Mouse (Mus musculus) granulocyte monocyte progenitor cell, adult 5-6 weeks (primary cell): ENCODE measurements around the gene Fam107a. TPM values are rescaled to one million over a fixed set of nuclear protein-coding genes. Genes with fewer than 3 reads are reported as not detected.

Experiments
- ATAC-seq: replicated peaks from 2 replicates; pipeline ENCODE4 v1.8.0; 2016; ENCODE audit warnings: mild to moderate bottlenecking, moderate TSS enrichment, inconsistent platforms; ENCODE audit not compliant: poor library complexity, severe bottlenecking
- total RNA-seq, 2 experiments: library from RNA; stranded (forward) in 1 of 2; stranded (reverse) in 1 of 2; fragments of 200-712, 200-1000 nt in 1 of 2; fragments of >200 nt in 1 of 2; fragmentation: Nextera tagmentation in 1 of 2; gene quantifications; 2 replicates each; pipeline ENCODE4 v1.2.3; 2014 to 2017

Fam107a gene
- total RNA-seq (2014; fragmentation: Nextera tagmentation): not detected in 2 replicates
- not detected in 2 replicates for total RNA-seq (2017)

DNA sequence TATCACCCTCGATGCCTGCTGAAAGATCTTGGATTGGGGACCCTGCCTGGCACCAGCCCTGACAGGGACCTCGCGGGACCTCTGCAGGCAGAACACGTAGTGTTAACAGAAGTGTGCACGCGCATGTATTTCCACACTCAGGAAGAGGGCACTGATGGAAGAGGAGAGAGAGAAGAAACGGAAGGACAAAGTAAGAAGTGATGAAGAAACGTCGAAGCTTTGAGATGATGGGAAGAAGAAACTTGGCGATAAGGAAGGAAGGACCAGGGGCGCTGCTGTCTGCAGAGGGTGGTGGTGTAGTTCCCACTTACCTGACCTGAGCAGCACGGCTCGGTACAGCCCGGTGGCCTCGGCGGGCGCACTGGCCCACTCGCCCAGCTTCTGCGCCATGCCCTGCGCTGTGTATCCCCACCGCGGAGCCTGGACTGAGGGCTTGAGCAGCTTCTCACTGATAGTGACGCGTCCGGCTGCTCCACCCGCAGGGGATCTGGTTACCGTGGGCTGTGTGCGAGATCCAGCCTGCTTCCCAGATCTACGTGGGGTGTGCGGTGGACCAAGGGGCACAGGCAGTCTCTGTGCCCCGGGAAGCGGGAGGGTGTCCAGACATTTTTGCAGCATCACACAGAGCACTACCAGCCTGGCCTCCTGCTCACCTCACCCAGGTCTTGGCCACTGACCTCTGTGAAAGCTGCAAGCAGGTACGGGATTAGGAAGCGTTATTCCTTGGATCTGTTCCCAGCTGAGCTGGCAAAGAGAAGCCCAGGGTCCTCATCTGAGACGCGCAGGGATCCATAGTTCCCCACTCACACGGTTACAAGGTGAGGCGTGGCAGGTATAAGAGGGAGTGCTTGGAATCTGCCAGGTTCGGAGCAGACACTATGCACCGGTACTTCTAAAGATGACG, at the start of gene Fam107a:
Gene Fam107a (minus strand): TSS at position 830 of the 904 bp plus-strand sequence.
- ATAC-seq: peak; percentile 36; the same call in 1 of the 2 replicates

DNA sequence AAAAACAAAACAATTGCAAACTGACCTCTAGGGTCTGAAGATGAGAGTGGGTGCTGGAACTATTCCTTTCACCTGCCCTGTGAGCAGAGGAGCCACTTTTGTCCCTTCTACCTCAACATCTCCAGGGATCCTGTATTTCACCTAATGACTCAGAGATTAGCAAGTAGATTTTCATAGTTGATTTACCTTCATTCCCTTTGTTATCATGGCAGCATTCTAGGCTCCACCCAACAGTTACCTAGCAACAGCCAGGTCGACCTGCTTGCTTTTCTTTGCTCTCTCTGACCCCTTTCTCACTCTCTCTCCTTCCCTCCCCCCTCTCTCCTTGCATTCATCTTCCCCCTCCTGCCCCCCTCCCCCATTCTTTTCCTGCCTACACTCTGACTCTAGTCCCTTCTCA, 49.3 kb upstream of the Fam107a start:
- no peak for ATAC-seq

DNA sequence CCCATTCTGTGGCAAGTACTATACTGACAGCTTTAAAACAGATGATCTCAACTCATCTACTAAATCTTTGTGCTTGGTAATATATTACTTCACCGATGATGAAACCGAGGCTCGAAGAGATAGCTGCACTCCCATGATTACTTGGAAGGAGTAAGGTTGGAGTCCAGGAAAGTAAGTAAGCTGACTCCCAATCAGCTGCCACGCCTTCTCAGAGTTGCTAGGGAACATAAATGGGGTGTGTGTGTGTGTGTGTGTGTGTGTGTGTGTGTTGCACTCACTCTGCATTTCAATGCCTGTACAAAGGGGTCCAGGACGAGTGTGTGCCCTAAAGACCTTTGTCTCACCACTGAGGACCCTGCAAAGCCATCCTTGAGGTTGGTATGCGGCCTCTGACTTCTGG, 48.0 kb upstream of the Fam107a start:
- no peak for ATAC-seq

DNA sequence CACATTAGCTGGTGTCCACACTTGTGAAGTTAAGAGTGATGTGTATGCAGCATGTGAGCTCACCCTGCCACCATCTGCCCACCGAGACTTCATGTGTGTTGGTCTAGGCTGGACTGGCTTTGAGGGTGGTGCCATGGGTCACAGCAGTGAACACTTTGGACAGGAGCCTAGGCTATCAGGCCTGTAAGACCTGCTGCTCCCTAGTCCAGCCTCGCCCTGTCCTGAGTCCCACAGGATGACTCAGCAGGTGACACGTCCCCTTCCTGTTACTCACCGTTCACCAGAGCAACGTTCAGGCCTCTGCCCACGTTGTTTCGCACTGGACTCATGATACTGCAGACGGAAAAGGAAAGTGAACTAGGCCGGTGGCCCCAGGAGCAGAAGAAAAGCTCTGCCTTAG, 39.0 kb upstream of the Fam107a start:
- ATAC-seq: peak; percentile 26; the same call in 1 of the 2 replicates

DNA sequence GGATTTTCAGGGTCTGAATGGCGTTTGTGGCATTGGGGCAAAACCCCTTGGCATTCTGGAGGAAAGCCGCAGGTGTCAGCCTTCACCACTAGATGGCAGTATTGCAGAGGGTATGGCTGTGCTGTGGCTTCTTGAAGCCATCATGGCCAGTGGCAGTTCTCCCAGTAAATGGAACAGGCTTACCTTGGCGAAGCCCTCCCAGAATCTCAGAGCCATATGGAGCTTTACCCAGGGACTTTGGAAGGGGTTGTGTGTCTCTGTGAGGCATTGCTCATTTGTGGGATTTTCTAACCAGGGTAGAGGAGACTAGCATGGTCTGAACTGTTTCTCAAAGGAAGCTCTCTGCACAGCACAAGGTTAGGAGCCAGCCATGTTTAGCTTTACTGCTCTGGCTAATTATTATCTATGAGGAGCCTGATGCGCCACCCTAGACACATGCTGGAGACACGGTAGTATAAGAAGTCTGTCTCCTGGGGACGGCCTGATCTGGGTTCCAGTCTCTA, 38.2 kb upstream of the Fam107a start:
- ATAC-seq: peak; percentile 88

DNA sequence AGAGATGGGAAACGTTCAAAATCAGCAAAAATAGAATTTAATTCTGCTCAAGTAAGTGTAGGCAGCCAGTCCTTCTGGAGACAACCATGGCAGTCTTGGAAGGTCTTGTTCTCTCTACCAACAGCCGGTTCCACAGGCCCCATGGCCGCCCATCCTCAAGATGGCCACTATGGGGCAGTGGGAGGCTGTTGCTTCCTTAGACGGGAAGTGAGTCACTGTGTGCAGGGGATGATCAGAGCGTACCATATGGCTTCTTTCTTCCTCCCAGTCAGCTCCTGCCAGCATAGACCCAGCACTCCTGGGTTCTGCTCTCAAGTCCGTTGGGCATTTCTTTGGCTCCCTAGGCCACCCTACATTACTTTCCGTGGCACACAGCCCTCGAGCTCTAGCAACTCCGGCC, 31.1 kb upstream of the Fam107a start:
- ATAC-seq: peak; percentile 78

DNA sequence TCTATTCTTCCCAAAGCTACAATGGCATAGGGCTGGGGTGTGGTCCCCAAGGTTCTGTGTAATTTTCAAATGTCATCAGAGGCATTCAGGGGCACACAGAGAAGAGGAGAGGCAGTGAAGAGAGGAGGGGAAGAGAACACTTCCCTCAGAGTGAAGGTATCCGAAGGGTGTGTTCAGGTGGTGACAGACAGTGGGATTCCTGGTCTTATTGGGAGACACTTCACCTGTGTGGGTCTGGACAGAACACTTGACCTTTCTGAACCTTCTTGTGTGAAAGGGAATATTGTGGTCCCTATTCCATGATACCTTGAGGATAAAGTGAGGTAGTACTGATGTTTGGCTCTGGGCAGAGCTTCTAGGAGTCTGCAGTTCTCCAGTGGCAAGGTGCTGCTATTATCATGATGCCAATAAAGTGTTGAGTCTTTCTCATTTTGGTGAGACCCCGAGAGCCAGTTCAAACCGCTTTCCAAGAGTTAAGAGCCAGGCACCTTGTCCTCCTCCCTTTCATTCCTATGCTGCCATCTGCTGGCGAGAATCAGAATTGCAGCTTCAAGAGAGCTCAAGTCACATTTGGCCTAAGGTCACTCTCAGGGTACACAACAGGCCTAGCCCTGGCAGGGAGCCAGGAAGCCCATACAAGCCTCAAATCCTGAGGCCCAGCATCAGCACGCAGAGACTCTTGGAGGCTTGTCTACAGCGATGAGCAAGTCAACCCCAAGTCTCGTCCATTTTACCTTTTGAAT, 28.6 kb upstream of the Fam107a start:
- ATAC-seq: peak; percentile 80

DNA sequence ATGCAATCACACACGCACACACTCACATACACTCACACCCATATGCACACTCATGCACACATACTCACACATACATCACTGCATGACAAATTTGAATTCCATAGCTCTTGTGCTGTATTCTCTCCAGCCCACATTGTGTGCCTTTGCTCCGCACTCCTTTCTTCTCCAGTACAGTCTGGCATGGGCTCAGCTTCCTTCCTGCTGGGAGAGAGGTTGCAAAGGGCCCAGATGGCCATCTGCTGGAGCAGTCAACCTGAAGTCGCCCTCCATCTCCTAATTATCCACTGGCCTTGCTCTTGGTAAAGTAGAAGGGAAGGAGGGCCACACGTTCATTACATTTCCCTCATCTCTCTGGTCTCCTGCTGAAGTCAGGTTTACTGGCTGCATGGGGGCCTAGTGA, 27.7 kb upstream of the Fam107a start:
- ATAC-seq: no peak

DNA sequence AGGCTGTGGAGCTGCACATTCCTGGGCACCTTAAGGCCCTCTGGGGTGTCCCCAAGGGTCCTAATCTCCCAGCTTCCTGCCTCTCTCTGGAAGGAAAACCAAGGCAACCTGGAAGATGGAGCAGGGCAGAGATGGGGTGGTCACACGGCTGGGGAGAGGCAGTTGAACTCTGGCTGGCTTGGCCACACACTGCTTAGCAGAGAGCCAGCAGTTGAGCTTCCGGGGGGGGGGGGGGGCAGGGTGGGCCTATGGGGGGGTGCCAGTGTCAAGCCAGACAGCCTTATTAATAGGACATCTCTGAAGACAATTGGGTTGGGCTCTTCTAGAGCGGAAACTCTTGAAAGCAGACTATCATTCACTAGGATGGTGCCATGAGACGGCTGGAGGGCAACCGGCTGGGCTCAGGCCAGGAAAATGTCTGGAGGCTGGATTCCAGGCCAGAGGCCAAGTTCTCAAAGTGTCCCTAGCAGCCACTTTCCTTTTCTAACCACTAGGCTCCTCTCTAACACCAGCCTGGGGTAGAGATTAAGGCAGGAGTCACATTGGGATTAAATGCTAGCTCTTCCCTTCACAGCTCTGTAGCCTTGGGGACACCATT, 24.8 kb upstream of the Fam107a start:
- ATAC-seq: no peak

DNA sequence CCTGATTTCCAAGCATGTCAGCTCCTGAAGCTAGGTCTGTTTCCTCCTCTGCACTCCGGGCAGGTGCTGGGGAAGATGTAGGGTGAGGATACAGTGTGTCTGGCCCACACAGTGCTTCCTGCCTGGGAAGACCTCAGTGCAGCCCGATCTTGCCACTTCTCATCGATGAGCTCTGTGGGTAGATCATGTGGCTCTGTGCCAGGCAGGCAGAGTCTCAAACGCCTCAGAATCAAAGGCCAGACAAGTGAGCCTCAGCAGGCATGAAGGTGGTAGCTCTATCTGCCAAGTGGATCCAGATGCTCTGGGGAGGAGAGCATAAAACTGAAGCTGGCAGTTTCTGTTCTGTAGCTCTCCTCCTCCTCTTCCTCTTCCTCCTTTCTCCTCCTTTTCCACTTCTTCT, 22.4 kb upstream of the Fam107a start:
- no peak for ATAC-seq

DNA sequence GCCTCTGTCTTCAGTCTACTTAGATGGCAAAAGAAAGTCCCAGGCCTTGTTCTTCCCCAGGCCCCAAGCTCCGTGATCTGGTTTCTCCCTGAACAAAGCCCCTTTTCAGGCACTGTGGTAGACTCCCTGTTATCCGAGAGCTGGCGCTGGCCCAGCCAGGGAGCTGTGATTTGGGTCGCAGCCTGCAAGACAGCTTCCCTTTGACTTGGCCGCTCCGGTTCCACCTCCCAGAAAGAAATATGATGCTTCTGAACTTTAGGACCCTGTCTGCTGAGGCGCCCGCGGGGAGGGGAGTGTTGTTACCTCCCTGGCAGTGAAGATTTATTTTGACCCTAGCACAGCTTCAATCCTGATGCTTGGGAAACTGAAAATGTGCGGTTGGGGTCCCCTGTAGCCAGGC, 18.1 kb upstream of the Fam107a start:
- ATAC-seq: no peak

DNA sequence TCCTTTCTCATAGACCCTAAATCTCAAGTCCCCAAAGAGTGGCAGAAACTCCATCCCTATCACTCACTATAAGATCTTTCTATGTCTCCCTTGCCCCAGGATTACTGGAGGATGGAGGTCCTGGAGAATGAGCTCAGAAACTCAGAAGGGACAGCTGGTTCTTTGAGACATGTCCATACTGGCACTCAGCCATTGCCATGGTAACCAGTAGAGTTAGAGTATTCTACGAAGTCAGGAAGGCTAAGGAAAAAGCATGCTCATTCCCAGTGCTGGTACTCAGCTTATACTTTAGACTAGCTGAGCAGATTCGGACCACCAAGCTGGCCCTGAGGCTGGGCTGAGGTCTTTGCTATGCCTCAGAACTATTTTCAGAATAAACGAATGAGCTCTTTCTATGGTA, 16.7 kb upstream of the Fam107a start:
- ATAC-seq: no peak

DNA sequence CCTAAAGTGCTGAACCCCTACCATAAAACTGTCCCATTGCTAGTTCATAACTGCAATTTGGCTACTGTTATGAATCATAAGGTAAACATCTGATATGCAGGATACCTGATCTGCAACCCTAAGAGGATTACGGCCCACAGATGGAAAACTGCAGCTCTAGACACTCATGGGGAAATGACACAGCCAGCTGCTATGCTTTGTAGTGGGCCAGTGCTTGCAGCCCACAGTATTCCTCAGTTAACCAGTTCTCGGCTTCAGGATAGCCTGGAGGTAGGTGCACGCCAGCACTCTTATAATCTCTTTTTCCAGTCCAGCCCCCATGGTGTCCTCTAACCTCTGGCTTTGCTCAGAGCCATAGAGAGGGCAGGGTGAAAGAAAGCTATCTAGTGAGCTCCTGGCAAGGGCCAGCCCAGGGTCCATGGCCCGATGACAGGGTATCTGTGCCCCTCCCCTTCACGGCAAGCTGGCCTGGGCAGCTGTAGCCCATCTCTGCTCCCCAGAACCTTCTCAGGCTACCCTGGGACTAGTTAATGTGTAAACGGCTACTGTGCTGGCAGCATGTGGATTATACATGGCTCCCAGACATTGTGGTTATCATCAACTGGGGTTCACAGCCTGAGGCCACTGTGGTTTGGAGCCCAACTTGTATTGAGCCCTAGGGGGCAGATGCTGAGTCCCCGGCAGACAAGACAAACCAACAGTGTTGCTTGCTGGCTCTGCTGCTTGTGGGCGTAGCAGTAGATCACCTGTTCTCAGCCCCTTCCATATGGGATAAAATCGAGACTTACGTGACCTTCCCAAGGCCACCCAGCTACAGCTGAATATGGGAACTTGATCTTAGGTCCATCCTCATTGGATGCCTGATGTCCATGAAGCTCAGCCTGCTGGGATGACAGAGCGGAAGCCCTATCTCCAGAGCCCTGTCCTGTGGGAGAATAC, 14.8 kb upstream of the Fam107a start:
- no peak for ATAC-seq

DNA sequence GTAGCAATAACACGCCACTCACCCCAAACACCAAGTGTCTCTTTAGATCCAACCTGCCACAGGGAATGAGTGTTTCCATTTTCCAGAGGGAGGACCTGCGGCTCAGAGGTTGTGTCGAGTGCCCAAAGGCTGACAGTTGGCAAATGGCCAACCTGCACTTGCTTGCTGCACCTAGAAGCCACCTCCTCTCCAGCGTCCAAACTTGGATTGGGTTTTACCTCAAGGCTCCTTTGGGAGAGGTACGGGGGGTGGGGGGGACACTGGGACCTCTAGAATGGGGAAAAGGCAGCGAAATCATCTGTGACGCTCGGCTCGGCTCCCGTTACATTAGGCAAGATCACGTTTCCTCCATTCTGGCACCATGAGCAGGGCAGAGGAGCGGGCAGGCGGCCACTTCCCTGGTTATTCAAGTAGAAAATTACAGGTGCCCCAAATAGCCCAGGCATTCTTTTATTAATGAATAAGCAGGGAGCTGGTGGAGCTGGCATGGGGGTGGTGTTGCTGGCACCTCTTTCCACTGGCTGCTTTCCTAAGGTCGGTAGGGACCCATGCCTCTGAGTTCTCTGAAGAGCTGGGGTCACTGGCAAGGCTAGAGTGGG, 13.6 kb upstream of the Fam107a start:
- no peak for ATAC-seq

DNA sequence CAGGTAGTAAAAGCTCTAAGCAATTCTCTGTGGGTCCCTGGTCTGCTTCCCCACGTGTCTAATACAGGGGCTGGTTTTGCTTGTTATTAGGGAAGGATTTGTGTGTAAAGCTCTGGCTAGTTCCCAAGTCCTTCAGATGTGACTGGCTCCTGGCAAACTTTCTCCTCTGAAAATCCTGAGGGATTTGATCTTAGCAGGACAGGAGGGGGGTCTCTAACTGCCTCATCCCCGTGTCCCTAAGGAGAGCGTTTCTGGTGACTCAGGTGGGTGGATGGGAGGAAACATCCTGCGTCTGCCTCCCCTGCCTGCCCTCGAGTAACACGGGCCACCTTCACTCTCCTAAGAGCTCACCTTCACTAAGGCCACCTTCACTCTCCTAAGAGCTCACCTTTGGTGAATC, 12.6 kb upstream of the Fam107a start:
- no peak for ATAC-seq

DNA sequence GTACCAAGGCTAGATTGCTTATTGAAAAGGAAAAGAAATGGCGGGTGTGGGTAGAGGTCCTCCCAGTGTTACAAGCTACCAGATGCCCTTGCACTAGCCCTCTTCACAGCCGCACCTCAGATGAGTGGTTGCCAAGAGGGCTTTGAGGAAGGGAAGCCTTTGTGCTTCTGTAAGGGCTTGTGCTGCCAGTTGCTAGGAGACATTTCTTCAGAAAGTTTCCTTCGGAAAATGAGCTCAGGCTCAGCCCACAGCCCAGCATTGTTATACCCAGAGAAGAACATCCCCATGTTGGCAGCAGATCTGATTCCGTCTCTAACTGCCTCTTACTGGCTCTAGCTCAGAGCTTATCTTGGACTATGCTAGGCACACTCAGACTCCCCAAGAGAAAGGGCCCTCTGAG, 11.7 kb upstream of the Fam107a start:
- no peak for ATAC-seq

DNA sequence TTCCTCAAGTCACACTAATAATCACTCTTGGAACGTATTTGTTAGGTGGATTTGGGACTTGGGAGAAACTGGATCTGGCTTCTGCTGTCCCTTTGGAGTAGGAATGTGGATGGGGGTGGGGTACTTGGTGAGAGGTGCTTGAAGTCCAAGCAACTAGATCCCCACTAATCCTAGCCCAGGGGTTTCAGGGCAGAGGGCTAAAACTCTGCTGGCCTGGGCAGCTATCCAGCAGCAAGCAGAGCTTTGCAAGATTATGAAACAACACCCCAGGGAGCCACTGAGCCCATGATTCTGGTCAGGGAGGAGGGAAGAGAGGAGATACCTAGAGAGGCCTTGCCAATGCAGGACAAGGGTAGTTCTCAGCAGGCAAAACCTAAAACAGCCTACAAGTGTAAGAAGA, 9.5 kb upstream of the Fam107a start:
- no peak for ATAC-seq

DNA sequence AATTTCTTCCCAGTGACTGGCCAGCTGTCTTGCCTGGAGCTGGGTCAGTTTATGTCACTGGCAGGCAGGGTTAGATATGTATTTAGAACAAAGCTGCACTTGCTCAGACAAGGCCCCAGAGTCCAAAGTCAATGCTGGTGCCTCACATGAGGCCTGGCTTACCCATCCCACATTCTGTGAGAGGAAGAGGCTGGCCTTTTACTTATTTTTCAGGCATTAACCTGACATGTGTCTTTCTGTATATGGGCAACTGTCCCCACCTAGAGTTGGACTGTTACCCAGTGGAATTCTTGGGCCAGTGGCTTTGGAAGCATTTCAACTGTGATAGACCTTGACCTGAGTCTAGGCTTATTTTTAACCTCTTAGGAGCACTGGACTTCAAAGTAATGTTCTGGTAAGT, 9.1 kb upstream of the Fam107a start:
- no peak for ATAC-seq

DNA sequence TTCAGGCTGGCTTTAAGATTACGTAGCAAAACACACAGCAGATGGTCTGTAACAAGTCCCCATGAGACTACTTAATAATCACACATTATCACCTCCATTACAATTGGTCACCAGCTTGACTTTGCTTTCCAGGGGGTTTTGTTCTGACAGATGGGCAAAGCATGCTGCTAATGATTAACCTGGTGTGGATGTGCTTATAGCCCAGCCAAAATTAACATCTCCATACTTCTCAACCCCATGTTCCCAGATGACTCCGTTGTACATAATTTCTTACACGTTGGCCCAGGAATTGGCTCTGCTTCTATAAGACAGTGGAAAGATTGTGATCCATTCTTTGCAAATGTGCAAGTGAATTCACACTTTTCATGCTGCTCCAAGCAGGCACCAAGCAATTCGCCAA, 7.9 kb upstream of the Fam107a start:
- no peak for ATAC-seq
